Mouse (Mus musculus): ENCODE results near the gene Vps9d1. TPM values are rescaled to one million over a fixed set of nuclear protein-coding genes. Genes with fewer than 3 reads are reported as not detected.
"Not testable (repeated sequence)": the region's sequence is repeated elsewhere in the genome, so short reads cannot be mapped to it uniquely, and the experiment has no call there.

Gene Vps9d1
- polyA plus RNA-seq, 1 experiment from 2014 or later, result 29.7 TPM

DNA sequence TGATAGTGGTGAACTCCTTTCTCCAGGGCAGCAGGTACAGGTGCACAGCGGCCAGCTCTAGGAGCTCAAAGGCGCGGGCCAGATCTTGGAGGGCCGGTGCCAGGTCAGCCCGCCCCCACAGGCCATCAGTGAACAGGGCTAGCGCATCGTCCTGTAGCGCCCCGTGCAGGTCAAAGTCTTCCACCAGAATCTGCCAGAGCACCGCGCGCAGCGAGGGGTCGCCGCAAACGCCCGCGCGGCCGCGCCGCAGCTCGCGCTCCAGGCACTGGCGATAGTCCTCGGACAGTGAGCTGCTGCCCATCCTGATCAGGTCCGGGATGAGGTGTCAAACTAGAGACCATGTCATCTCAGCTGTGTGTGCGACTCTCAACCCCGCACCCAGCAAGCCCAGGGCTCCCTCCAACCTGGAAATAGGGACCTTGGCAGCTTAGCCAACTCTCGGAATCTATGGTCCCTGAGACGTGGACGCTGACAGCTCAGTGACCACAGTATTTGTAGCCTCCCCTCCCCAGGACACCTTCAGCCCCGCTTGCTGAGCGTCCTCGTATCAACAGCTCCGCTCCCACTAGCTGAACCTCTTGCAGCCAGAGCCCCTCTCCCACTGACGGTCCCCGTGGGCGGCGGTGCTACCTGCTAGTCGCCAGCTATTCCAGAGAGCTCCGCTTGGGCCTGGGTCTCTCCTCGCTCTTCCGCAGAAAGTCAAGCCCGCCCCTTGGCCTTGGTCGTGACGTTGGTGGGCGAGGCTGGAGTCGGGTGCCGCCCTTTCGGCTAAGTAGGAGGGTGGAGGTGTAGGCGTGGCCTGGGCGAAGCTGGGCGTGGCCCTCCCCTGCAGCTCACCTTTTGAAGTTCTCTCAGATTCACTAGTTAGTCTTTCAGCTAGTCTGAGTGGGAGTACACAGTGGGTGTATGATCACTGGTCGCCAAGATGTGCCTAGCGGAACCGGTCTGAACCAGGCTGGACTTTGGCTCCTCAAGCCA lies 18.3 kb downstream of the Vps9d1 start, which contains the start of gene Spata2l:
Gene Spata2l, minus strand, starts transcription at position 714 of the 978 bp plus-strand sequence.
- WGBS, result 2% methylated on average over 57 of the region's 57 CpGs
- Histone ChIP-seq H3K27me3 (ENCODE audit: control insufficient read depth, insufficient read depth, low read length) (no peaks in the 10 kb centered on the region), H3K4me2 (replicated peaks; ENCODE audit: low read depth, low read length) (peak within 1 kb of the TSS; percentile 97)

DNA sequence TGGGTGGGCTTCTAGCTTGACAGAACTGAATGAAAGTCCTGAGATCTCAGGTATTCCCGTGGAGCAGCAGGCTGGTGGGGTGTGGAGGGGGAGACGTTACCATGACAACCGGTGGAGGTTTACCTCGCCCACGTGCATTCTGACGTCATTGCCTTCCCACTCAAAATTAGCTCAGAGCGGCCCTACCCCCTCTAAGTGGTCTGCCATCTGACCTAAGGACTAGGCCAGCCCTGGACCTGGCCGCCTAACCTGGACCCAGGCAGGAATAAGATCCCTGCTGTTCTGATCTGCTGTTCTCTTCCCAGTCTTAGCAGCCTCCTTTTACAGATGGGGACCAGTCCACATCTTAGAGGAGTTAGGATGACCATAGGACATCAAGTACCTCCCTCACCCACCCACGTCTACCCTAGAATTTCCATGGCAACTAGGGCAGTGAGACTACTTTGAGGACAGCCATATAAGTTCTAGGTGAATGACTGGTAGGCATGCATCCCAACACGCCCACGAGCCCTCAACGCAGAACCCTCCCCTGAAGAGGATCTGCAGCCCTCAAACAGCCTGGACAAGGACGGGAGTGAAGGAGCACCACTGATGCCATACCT lies 19.1 kb downstream of the Vps9d1 start:
- Histone ChIP-seq H3K9ac (replicated peaks; ENCODE audit: low read depth, low read length) (peak overlapping the region; percentile 52), H3K4me3 (ENCODE audit: low read depth, low read length) (peak overlapping the region; percentile 51), H3K27me3 (ENCODE audit: control insufficient read depth, insufficient read depth, low read length) (no peaks in the 10 kb centered on the region), H3K27ac (ENCODE audit: low read length) (no peak overlapping the region), H3K4me2 (replicated peaks; ENCODE audit: low read depth, low read length) (peak overlapping the region; percentile 97), H3K9me3 (ENCODE audit: control insufficient read depth, low read depth, low read length) (no peaks in the 10 kb centered on the region), H3K4me1 (ENCODE audit: control insufficient read depth, insufficient read depth, low read length) (peaks cover 9% of the 10 kb centered on the region; the same call in 1 of the 2 replicates), H3K36me3 (ENCODE audit: control insufficient read depth, insufficient read depth, low read length) (peaks cover under 1% of the 10 kb centered on the region; the same call in 1 of the 2 replicates)
- WGBS, result 29% methylated on average over 13 of the region's 13 CpGs
- ATAC-seq (ENCODE audit: insufficient number of reproducible peaks, insufficient read depth, low FRiP score, low read depth), result no peak

More for the DNA sequence above, 18.3 kb downstream of the Vps9d1 start, which contains the start of gene Spata2l:
- peak within 1 kb of the TSS; percentile 52 for H3K9ac ChIP-seq (replicated peaks; ENCODE audit: low read depth, low read length)
- H3K4me1 ChIP-seq (ENCODE audit: control insufficient read depth, insufficient read depth, low read length), result peaks cover 9% of the 10 kb centered on the region; the same call in 1 of the 2 replicates
- H3K9me3 ChIP-seq (ENCODE audit: control insufficient read depth, low read depth, low read length), result no peaks in the 10 kb centered on the region
- H3K27ac ChIP-seq (ENCODE audit: low read length), result no peak within 1 kb of the TSS
- H3K4me3 ChIP-seq (ENCODE audit: low read depth, low read length), result peak within 1 kb of the TSS; percentile 51
- peak; percentile 86 for ATAC-seq (ENCODE audit: insufficient number of reproducible peaks, insufficient read depth, low FRiP score, low read depth)
- no peaks in the 10 kb centered on the region for H3K36me3 ChIP-seq (ENCODE audit: control insufficient read depth, insufficient read depth, low read length)

DNA sequence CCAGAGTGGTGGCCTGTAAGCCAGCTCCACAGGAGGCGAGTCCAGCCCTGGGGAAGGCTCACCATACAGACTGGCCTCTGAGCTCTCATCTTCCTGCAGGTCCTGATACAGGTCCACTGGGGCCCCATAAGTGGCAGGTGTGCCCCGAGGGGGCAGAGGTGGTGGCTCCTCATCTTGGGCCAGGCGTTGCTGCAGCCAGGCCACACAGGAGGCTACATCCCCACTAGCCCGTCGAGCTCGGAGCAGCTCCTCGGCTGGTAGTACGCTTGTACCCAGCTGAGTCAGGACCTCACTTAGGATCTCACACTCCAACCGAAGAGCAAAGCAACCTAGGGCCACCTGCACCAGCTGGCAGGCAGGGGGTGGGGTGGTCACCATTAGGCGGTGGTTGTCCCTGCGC lies 20.4 kb downstream of the Vps9d1 start:
- H3K4me1 ChIP-seq (ENCODE audit: control insufficient read depth, insufficient read depth, low read length), result peaks cover 9% of the 10 kb centered on the region; the same call in 1 of the 2 replicates
- WGBS, result 74% methylated on average over 11 of the region's 11 CpGs
- no peak overlapping the region for H3K27ac ChIP-seq (ENCODE audit: low read length)

GRCm38 (mm10) chr8:123233300-123233699 lies 20.8 kb downstream of the Vps9d1 start:
- no peak for ATAC-seq (ENCODE audit: insufficient number of reproducible peaks, insufficient read depth, low FRiP score, low read depth)
- Histone ChIP-seq H3K4me3 (ENCODE audit: low read depth, low read length) (no peak overlapping the region), H3K9ac (replicated peaks; ENCODE audit: low read depth, low read length) (no peak overlapping the region), H3K4me2 (replicated peaks; ENCODE audit: low read depth, low read length) (no peak overlapping the region), H3K9me3 (ENCODE audit: control insufficient read depth, low read depth, low read length) (no peaks in the 10 kb centered on the region), H3K36me3 (ENCODE audit: control insufficient read depth, insufficient read depth, low read length) (peaks cover 12% of the 10 kb centered on the region; the same call in 1 of the 2 replicates), H3K4me1 (ENCODE audit: control insufficient read depth, insufficient read depth, low read length) (peaks cover 9% of the 10 kb centered on the region; the same call in 1 of the 2 replicates), H3K27me3 (ENCODE audit: control insufficient read depth, insufficient read depth, low read length) (no peaks in the 10 kb centered on the region), H3K27ac (ENCODE audit: low read length) (no peak overlapping the region)
- 60% methylated on average over 13 of the region's 13 CpGs for WGBS

More for the DNA sequence above, 20.4 kb downstream of the Vps9d1 start:
- ATAC-seq (ENCODE audit: insufficient number of reproducible peaks, insufficient read depth, low FRiP score, low read depth), result no peak
- H3K9me3 ChIP-seq (ENCODE audit: control insufficient read depth, low read depth, low read length), result no peaks in the 10 kb centered on the region
- H3K4me3 ChIP-seq (ENCODE audit: low read depth, low read length), result no peak overlapping the region
- no peak overlapping the region for H3K9ac ChIP-seq (replicated peaks; ENCODE audit: low read depth, low read length)
- peaks cover 7% of the 10 kb centered on the region; the same call in 1 of the 2 replicates for H3K36me3 ChIP-seq (ENCODE audit: control insufficient read depth, insufficient read depth, low read length)
- H3K27me3 ChIP-seq (ENCODE audit: control insufficient read depth, insufficient read depth, low read length), result no peaks in the 10 kb centered on the region
- no peak overlapping the region for H3K4me2 ChIP-seq (replicated peaks; ENCODE audit: low read depth, low read length)

- Histone ChIP-seq H3K4me3 (ENCODE audit: low read depth, low read length) (no peak overlapping the region), H3K27me3 (ENCODE audit: control insufficient read depth, insufficient read depth, low read length) (no peaks in the 10 kb centered on the region), H3K27ac (ENCODE audit: low read length) (no peak overlapping the region), H3K4me2 (replicated peaks; ENCODE audit: low read depth, low read length) (no peak overlapping the region), H3K9me3 (ENCODE audit: control insufficient read depth, low read depth, low read length) (no peaks in the 10 kb centered on the region), H3K4me1 (ENCODE audit: control insufficient read depth, insufficient read depth, low read length) (peaks cover 9% of the 10 kb centered on the region; the same call in 1 of the 2 replicates), H3K9ac (replicated peaks; ENCODE audit: low read depth, low read length) (no peak overlapping the region), H3K36me3 (ENCODE audit: control insufficient read depth, insufficient read depth, low read length) (peaks cover 18% of the 10 kb centered on the region)
- 31% methylated on average over 7 of the region's 7 CpGs for WGBS
- no peak for ATAC-seq (ENCODE audit: insufficient number of reproducible peaks, insufficient read depth, low FRiP score, low read depth)
These were observed 21.6 kb downstream of the Vps9d1 start for GRCm38 (mm10) chr8:123232553-123232952.

DNA sequence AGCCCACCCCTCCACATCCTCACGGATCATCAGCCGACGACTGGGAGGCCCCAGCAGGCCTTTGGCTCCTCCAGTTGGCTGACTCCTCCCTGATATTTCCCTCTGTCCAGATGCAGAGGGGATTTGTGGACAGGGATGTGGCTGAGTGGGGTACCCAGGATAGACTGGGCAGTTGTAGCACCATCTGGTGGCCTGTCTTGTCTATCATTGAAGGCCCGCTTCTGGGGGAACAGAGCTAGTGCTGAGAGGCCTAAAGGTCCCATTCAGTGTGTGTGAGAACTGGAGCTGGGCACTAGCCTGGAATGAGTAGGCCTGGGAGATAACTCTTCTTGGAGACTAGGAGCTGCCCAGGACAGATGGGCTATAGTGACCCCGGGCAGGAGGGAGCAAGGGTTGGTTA lies 22.4 kb downstream of the Vps9d1 start:
- Histone ChIP-seq H3K4me3 (ENCODE audit: low read depth, low read length) (no peak overlapping the region), H3K9ac (replicated peaks; ENCODE audit: low read depth, low read length) (no peak overlapping the region), H3K4me1 (ENCODE audit: control insufficient read depth, insufficient read depth, low read length) (peaks cover 9% of the 10 kb centered on the region; the same call in 1 of the 2 replicates), H3K4me2 (replicated peaks; ENCODE audit: low read depth, low read length) (no peak overlapping the region), H3K36me3 (ENCODE audit: control insufficient read depth, insufficient read depth, low read length) (peaks cover 26% of the 10 kb centered on the region), H3K27me3 (ENCODE audit: control insufficient read depth, insufficient read depth, low read length) (no peaks in the 10 kb centered on the region), H3K27ac (ENCODE audit: low read length) (no peak overlapping the region), H3K9me3 (ENCODE audit: control insufficient read depth, low read depth, low read length) (no peaks in the 10 kb centered on the region)
- WGBS, result 51% methylated on average over 5 of the region's 5 CpGs
- ATAC-seq (ENCODE audit: insufficient number of reproducible peaks, insufficient read depth, low FRiP score, low read depth), result no peak

- H3K36me3 ChIP-seq (ENCODE audit: control insufficient read depth, insufficient read depth, low read length), result peaks cover 27% of the 10 kb centered on the region
- not testable (repeated sequence) for H3K4me1 ChIP-seq (ENCODE audit: control insufficient read depth, insufficient read depth, low read length); H3K9me3 ChIP-seq (ENCODE audit: control insufficient read depth, low read depth, low read length); H3K27me3 ChIP-seq (ENCODE audit: control insufficient read depth, insufficient read depth, low read length); H3K4me3 ChIP-seq (ENCODE audit: low read depth, low read length); H3K4me2 ChIP-seq (replicated peaks; ENCODE audit: low read depth, low read length); ATAC-seq (ENCODE audit: insufficient number of reproducible peaks, insufficient read depth, low FRiP score, low read depth); H3K9ac ChIP-seq (replicated peaks; ENCODE audit: low read depth, low read length); H3K27ac ChIP-seq (ENCODE audit: low read length)
- WGBS, result 82% methylated on average over 9 of the region's 11 CpGs
These were observed 23.8 kb downstream of the Vps9d1 start for GRCm38 (mm10) chr8:123230326-123230725.

DNA sequence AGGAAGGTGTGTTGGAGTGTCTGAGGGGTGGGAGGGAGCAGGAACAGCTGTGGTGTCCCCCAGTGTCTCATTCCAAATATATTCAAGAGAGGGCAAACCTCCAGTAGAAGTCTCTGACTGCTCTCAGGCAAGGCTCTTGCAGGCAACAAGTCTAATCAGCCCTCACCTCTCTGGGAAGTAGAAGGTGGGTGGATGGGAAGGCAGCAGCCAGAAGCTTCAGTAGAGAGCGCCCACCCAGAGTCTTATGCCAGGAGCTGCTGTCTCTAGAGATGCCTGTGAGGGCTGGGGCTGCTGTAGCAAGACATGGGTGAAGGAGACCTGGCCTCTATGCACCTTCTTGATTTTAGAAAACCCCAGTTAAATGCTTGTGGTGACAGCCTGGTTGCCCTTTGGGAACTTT lies 25.7 kb downstream of the Vps9d1 start:
- Histone ChIP-seq H3K4me1 (ENCODE audit: control insufficient read depth, insufficient read depth, low read length) (peaks cover 9% of the 10 kb centered on the region), H3K36me3 (ENCODE audit: control insufficient read depth, insufficient read depth, low read length) (peaks cover 27% of the 10 kb centered on the region), H3K27me3 (ENCODE audit: control insufficient read depth, insufficient read depth, low read length) (no peaks in the 10 kb centered on the region), H3K4me2 (replicated peaks; ENCODE audit: low read depth, low read length) (no peak overlapping the region), H3K9ac (replicated peaks; ENCODE audit: low read depth, low read length) (no peak overlapping the region), H3K27ac (ENCODE audit: low read length) (no peak overlapping the region), H3K4me3 (ENCODE audit: low read depth, low read length) (no peak overlapping the region), H3K9me3 (ENCODE audit: control insufficient read depth, low read depth, low read length) (no peaks in the 10 kb centered on the region)
- ATAC-seq (ENCODE audit: insufficient number of reproducible peaks, insufficient read depth, low FRiP score, low read depth), result no peak
- 95% methylated on average over 1 of the region's 1 CpGs for WGBS
